Mouse (Mus musculus) ES-Bruce4 (cell line): Measurements from ENCODE around the gene Slit2.

Source experiments
- CTCF ChIP-seq: IDR thresholded peaks from one replicate; pipeline ENCODE4 v1.8.1; 2011; ENCODE audit warnings: low read depth, low read length
- EP300 ChIP-seq: IDR thresholded peaks from 2 replicates; pipeline ENCODE4 v1.6.1; 2011; ENCODE audit warnings: low read depth, low read length; ENCODE audit not compliant: insufficient read depth
- POLR2A ChIP-seq: IDR thresholded peaks from one replicate; pipeline ENCODE4 v1.8.1; 2011; ENCODE audit warnings: low read length; ENCODE audit not compliant: insufficient read depth

GRCm38 (mm10) chr5:48301186-48301585, 318.2 kb downstream of the Slit2 start:
- no peak for TF ChIP-seq CTCF
- TF ChIP-seq POLR2A: no peak
- no peak for TF ChIP-seq EP300
